Mouse (Mus musculus): ENCODE results near the gene Cyth3. TPM values are rescaled to one million over a fixed set of nuclear protein-coding genes. Genes with fewer than 3 reads are reported as not detected.
A peak's percentile ranks its signal among the peaks of the same experiment; 100 is the strongest.

Gene Cyth3
- polyA plus RNA-seq, 1 experiment from 2014 or later: 29.1 TPM

- ATAC-seq (replicated peaks; ENCODE audit: insufficient number of reproducible peaks, low FRiP score, low TSS enrichment): no peak
- Histone ChIP-seq H3K9me3 (replicated peaks; ENCODE audit: control insufficient read depth, low read length) (no peaks in the 10 kb centered on the region), H3K27ac (ENCODE audit: low read depth, low read length) (peak overlapping the region; percentile 57; the same call in 1 of the 2 replicates), H3K4me1 (ENCODE audit: control insufficient read depth, insufficient read depth, low read length) (peaks cover 5% of the 10 kb centered on the region), H3K9ac (ENCODE audit: low read depth, low read length) (0 out of 2 replicates have a peak overlapping the region, but pooled peaks have one; percentile 28), H3K4me3 (ENCODE audit: low read depth, low read length) (no peak overlapping the region), H3K36me3 (ENCODE audit: control insufficient read depth, insufficient read depth, low read length) (no peaks in the 10 kb centered on the region), H3K4me2 (no peak overlapping the region), H3K27me3 (ENCODE audit: control insufficient read depth, insufficient read depth, low read length) (no peaks in the 10 kb centered on the region)
- 71% methylated on average over 2 of the region's 2 CpGs for WGBS (ENCODE audit: insufficient replicate concordance)
Measured at GRCm38 (mm10) chr5:143669839-143670238, 47.6 kb downstream of the Cyth3 start.

- H3K4me2 ChIP-seq: no peak overlapping the region
- no peak overlapping the region for H3K4me3 ChIP-seq (ENCODE audit: low read depth, low read length)
- H3K9me3 ChIP-seq (replicated peaks; ENCODE audit: control insufficient read depth, low read length): no peaks in the 10 kb centered on the region
- ATAC-seq (replicated peaks; ENCODE audit: insufficient number of reproducible peaks, low FRiP score, low TSS enrichment): no peak
- H3K27ac ChIP-seq (ENCODE audit: low read depth, low read length): no peak overlapping the region
- 85% methylated on average over 6 of the region's 6 CpGs for WGBS (ENCODE audit: insufficient replicate concordance)
- no peaks in the 10 kb centered on the region for H3K27me3 ChIP-seq (ENCODE audit: control insufficient read depth, insufficient read depth, low read length)
- H3K4me1 ChIP-seq (ENCODE audit: control insufficient read depth, insufficient read depth, low read length): peaks cover 5% of the 10 kb centered on the region
- H3K9ac ChIP-seq (ENCODE audit: low read depth, low read length): no peak overlapping the region
- H3K36me3 ChIP-seq (ENCODE audit: control insufficient read depth, insufficient read depth, low read length): no peaks in the 10 kb centered on the region
Measured at GRCm38 (mm10) chr5:143670740-143671415, 48.6 kb downstream of the Cyth3 start.

GRCm38 (mm10) chr5:143674576-143674975, 52.3 kb downstream of the Cyth3 start:
- Histone ChIP-seq H3K4me3 (ENCODE audit: low read depth, low read length) (no peak overlapping the region), H3K36me3 (ENCODE audit: control insufficient read depth, insufficient read depth, low read length) (no peaks in the 10 kb centered on the region), H3K27ac (ENCODE audit: low read depth, low read length) (no peak overlapping the region), H3K9ac (ENCODE audit: low read depth, low read length) (no peak overlapping the region), H3K27me3 (ENCODE audit: control insufficient read depth, insufficient read depth, low read length) (no peaks in the 10 kb centered on the region), H3K4me2 (no peak overlapping the region), H3K4me1 (ENCODE audit: control insufficient read depth, insufficient read depth, low read length) (peaks cover 20% of the 10 kb centered on the region), H3K9me3 (replicated peaks; ENCODE audit: control insufficient read depth, low read length) (no peaks in the 10 kb centered on the region)
- no peak for ATAC-seq (replicated peaks; ENCODE audit: insufficient number of reproducible peaks, low FRiP score, low TSS enrichment)
- WGBS (ENCODE audit: insufficient replicate concordance): 73% methylated on average over 5 of the region's 5 CpGs

- WGBS (ENCODE audit: insufficient replicate concordance): 46% methylated on average over 5 of the region's 5 CpGs
- no peak overlapping the region for H3K9ac ChIP-seq (ENCODE audit: low read depth, low read length)
- no peaks in the 10 kb centered on the region for H3K27me3 ChIP-seq (ENCODE audit: control insufficient read depth, insufficient read depth, low read length)
- H3K36me3 ChIP-seq (ENCODE audit: control insufficient read depth, insufficient read depth, low read length): no peaks in the 10 kb centered on the region
- no peaks in the 10 kb centered on the region for H3K9me3 ChIP-seq (replicated peaks; ENCODE audit: control insufficient read depth, low read length)
- H3K4me1 ChIP-seq (ENCODE audit: control insufficient read depth, insufficient read depth, low read length): peaks cover 18% of the 10 kb centered on the region
- no peak for ATAC-seq (replicated peaks; ENCODE audit: insufficient number of reproducible peaks, low FRiP score, low TSS enrichment)
- H3K4me3 ChIP-seq (ENCODE audit: low read depth, low read length): no peak overlapping the region
- no peak overlapping the region for H3K4me2 ChIP-seq
- no peak overlapping the region for H3K27ac ChIP-seq (ENCODE audit: low read depth, low read length)
Measured at GRCm38 (mm10) chr5:143676218-143676985, 54.2 kb downstream of the Cyth3 start.

- Histone ChIP-seq H3K4me3 (ENCODE audit: low read depth, low read length) (no peak overlapping the region), H3K27ac (ENCODE audit: low read depth, low read length) (no peak overlapping the region), H3K27me3 (ENCODE audit: control insufficient read depth, insufficient read depth, low read length) (no peaks in the 10 kb centered on the region), H3K9ac (ENCODE audit: low read depth, low read length) (no peak overlapping the region), H3K4me1 (ENCODE audit: control insufficient read depth, insufficient read depth, low read length) (peaks cover 18% of the 10 kb centered on the region), H3K4me2 (no peak overlapping the region), H3K36me3 (ENCODE audit: control insufficient read depth, insufficient read depth, low read length) (no peaks in the 10 kb centered on the region), H3K9me3 (replicated peaks; ENCODE audit: control insufficient read depth, low read length) (no peaks in the 10 kb centered on the region)
- ATAC-seq (replicated peaks; ENCODE audit: insufficient number of reproducible peaks, low FRiP score, low TSS enrichment): no peak
- WGBS (ENCODE audit: insufficient replicate concordance): 82% methylated on average over 4 of the region's 4 CpGs
Measured at GRCm38 (mm10) chr5:143677363-143677762, 55.1 kb downstream of the Cyth3 start.

GRCm38 (mm10) chr5:143678634-143679271, 56.5 kb downstream of the Cyth3 start:
- H3K36me3 ChIP-seq (ENCODE audit: control insufficient read depth, insufficient read depth, low read length): no peaks in the 10 kb centered on the region
- H3K27ac ChIP-seq (ENCODE audit: low read depth, low read length): no peak overlapping the region
- ATAC-seq (replicated peaks; ENCODE audit: insufficient number of reproducible peaks, low FRiP score, low TSS enrichment): no peak
- peaks cover 21% of the 10 kb centered on the region for H3K4me1 ChIP-seq (ENCODE audit: control insufficient read depth, insufficient read depth, low read length)
- H3K27me3 ChIP-seq (ENCODE audit: control insufficient read depth, insufficient read depth, low read length): no peaks in the 10 kb centered on the region
- no peak overlapping the region for H3K4me2 ChIP-seq
- 45% methylated on average over 6 of the region's 6 CpGs for WGBS (ENCODE audit: insufficient replicate concordance)
- H3K9me3 ChIP-seq (replicated peaks; ENCODE audit: control insufficient read depth, low read length): no peaks in the 10 kb centered on the region
- H3K4me3 ChIP-seq (ENCODE audit: low read depth, low read length): no peak overlapping the region
- no peak overlapping the region for H3K9ac ChIP-seq (ENCODE audit: low read depth, low read length)

- Histone ChIP-seq H3K9me3 (replicated peaks; ENCODE audit: control insufficient read depth, low read length) (no peaks in the 10 kb centered on the region), H3K4me1 (ENCODE audit: control insufficient read depth, insufficient read depth, low read length) (peaks cover 25% of the 10 kb centered on the region), H3K27me3 (ENCODE audit: control insufficient read depth, insufficient read depth, low read length) (no peaks in the 10 kb centered on the region), H3K36me3 (ENCODE audit: control insufficient read depth, insufficient read depth, low read length) (no peaks in the 10 kb centered on the region), H3K27ac (ENCODE audit: low read depth, low read length) (no peak overlapping the region), H3K4me3 (ENCODE audit: low read depth, low read length) (no peak overlapping the region), H3K9ac (ENCODE audit: low read depth, low read length) (no peak overlapping the region), H3K4me2 (no peak overlapping the region)
- no peak for ATAC-seq (replicated peaks; ENCODE audit: insufficient number of reproducible peaks, low FRiP score, low TSS enrichment)
- WGBS (ENCODE audit: insufficient replicate concordance): 76% methylated on average over 6 of the region's 6 CpGs
Measured at GRCm38 (mm10) chr5:143679654-143680053, 57.4 kb downstream of the Cyth3 start.

GRCm38 (mm10) chr5:143683696-143684095, 61.4 kb downstream of the Cyth3 start:
- peaks cover 5% of the 10 kb centered on the region; the same call in 1 of the 2 replicates for H3K36me3 ChIP-seq (ENCODE audit: control insufficient read depth, insufficient read depth, low read length)
- no peak overlapping the region for H3K27ac ChIP-seq (ENCODE audit: low read depth, low read length)
- no peak overlapping the region for H3K4me2 ChIP-seq
- no peak overlapping the region; the same call in 1 of the 2 replicates for H3K9ac ChIP-seq (ENCODE audit: low read depth, low read length)
- H3K9me3 ChIP-seq (replicated peaks; ENCODE audit: control insufficient read depth, low read length): no peaks in the 10 kb centered on the region
- 82% methylated on average over 6 of the region's 6 CpGs for WGBS (ENCODE audit: insufficient replicate concordance)
- ATAC-seq (replicated peaks; ENCODE audit: insufficient number of reproducible peaks, low FRiP score, low TSS enrichment): no peak
- H3K27me3 ChIP-seq (ENCODE audit: control insufficient read depth, insufficient read depth, low read length): no peaks in the 10 kb centered on the region
- H3K4me1 ChIP-seq (ENCODE audit: control insufficient read depth, insufficient read depth, low read length): peaks cover 10% of the 10 kb centered on the region
- H3K4me3 ChIP-seq (ENCODE audit: low read depth, low read length): no peak overlapping the region

All from heart, embryonic 11.5 days (tissue).